Mouse (Mus musculus) ES-Bruce4 (cell line): Measurements from ENCODE around the gene Sapcd1.

ENCODE experiments used
- CTCF ChIP-seq: IDR thresholded peaks from one replicate; pipeline ENCODE4 v1.8.1; 2011; ENCODE audit warnings: low read depth, low read length
- EP300 ChIP-seq: IDR thresholded peaks from 2 replicates; pipeline ENCODE4 v1.6.1; 2011; ENCODE audit warnings: low read depth, low read length; ENCODE audit not compliant: insufficient read depth

GRCm38 (mm10) chr17:35076507-35077176 lies 48.8 kb upstream of the Sapcd1 start, which contains the start of gene Ly6g6e:
- TF ChIP-seq CTCF: no peak
- TF ChIP-seq EP300: peak; percentile 83
